Mouse (Mus musculus) induced T-regulatory cell, adult 2 months (primary cell): ENCODE data around the gene Id3.

ENCODE experiments used
- DNase-seq: peaks from one replicate; pipeline ENCODE4 v3.0.0-alpha.2; 2012; ENCODE audit warnings: low read depth

Id3 gene

GRCm38 (mm10) chr4:136124581-136124980 is 18.7 kb upstream of the Id3 start:
- no peak for DNase-seq

- no peak for DNase-seq
These were observed 17.8 kb upstream of the Id3 start for GRCm38 (mm10) chr4:136125458-136125857.

- DNase-seq: no peak
These were observed 17.3 kb upstream of the Id3 start for GRCm38 (mm10) chr4:136126019-136126418.

- DNase-seq: no peak
These were observed 15.6 kb upstream of the Id3 start for GRCm38 (mm10) chr4:136127670-136128069.

- DNase-seq: no peak
These were observed 13.5 kb upstream of the Id3 start for GRCm38 (mm10) chr4:136129842-136130241.

- DNase-seq: no peak
These were observed 9.5 kb upstream of the Id3 start for GRCm38 (mm10) chr4:136133801-136134200.

- no peak for DNase-seq
These were observed 8.8 kb upstream of the Id3 start for GRCm38 (mm10) chr4:136134418-136134977.

GRCm38 (mm10) chr4:136134978-136135873 is 8.1 kb upstream of the Id3 start:
- DNase-seq: no peak

- no peak for DNase-seq
These were observed 7.2 kb upstream of the Id3 start for GRCm38 (mm10) chr4:136135874-136136728.

- no peak for DNase-seq
These were observed 3.8 kb upstream of the Id3 start for GRCm38 (mm10) chr4:136139326-136140110.

- DNase-seq: peak; percentile 74
These were observed 2.7 kb upstream of the Id3 start for GRCm38 (mm10) chr4:136140327-136141250.

GRCm38 (mm10) chr4:136142267-136143192 is 767 bp upstream of the Id3 start:
- no peak for DNase-seq

GRCm38 (mm10) chr4:136144126-136144926 is 1.0 kb downstream of the Id3 start:
- DNase-seq: peak; percentile 82

GRCm38 (mm10) chr4:136144927-136145292 is 1.6 kb downstream of the Id3 start:
- DNase-seq: no peak

- DNase-seq: no peak
These were observed 2.1 kb downstream of the Id3 start for GRCm38 (mm10) chr4:136145362-136145885.

GRCm38 (mm10) chr4:136145991-136146711 is 2.9 kb downstream of the Id3 start:
- no peak for DNase-seq

- DNase-seq: no peak
These were observed 3.4 kb downstream of the Id3 start for GRCm38 (mm10) chr4:136146712-136147154.
